Mouse (Mus musculus): ENCODE results near the gene P2rx6.
"Not testable (repeated sequence)": the region's sequence is repeated elsewhere in the genome, so short reads cannot be mapped to it uniquely, and the experiment has no call there.

The P2rx6 gene

GRCm38 (mm10) chr16:17561751-17562208, at the start of gene P2rx6:
Gene P2rx6, plus strand, starts transcription at chr16:17561885.
- DNase-seq (ENCODE audit: low read depth, low spot score): peak; percentile 67

- DNase-seq (ENCODE audit: low read depth, low spot score): no peak
Observed at GRCm38 (mm10) chr16:17518910-17519309, 42.8 kb upstream of the P2rx6 start.

GRCm38 (mm10) chr16:17524156-17524555, 37.5 kb upstream of the P2rx6 start:
- DNase-seq (ENCODE audit: low read depth, low spot score): no peak

- DNase-seq (ENCODE audit: low read depth, low spot score): no peak
Observed at GRCm38 (mm10) chr16:17525524-17525923, 36.2 kb upstream of the P2rx6 start.

GRCm38 (mm10) chr16:17526223-17526622, 35.5 kb upstream of the P2rx6 start:
- DNase-seq (ENCODE audit: low read depth, low spot score): no peak

GRCm38 (mm10) chr16:17527606-17528005, 34.1 kb upstream of the P2rx6 start:
- DNase-seq (ENCODE audit: low read depth, low spot score): no peak

GRCm38 (mm10) chr16:17528276-17528675, 33.4 kb upstream of the P2rx6 start:
- DNase-seq (ENCODE audit: low read depth, low spot score): peak; percentile 43

GRCm38 (mm10) chr16:17529981-17530586, 31.6 kb upstream of the P2rx6 start:
- no peak for DNase-seq (ENCODE audit: low read depth, low spot score)

- DNase-seq (ENCODE audit: low read depth, low spot score): peak; percentile 99
Observed at GRCm38 (mm10) chr16:17530640-17531288, 30.9 kb upstream of the P2rx6 start, which contains the start of gene Thap7. Gene Thap7, minus strand, starts transcription at chr16:17531136.

- DNase-seq (ENCODE audit: low read depth, low spot score): no peak
Observed at GRCm38 (mm10) chr16:17532271-17532670, 29.4 kb upstream of the P2rx6 start.

- no peak for DNase-seq (ENCODE audit: low read depth, low spot score)
Observed at GRCm38 (mm10) chr16:17532676-17533329, 28.9 kb upstream of the P2rx6 start.

GRCm38 (mm10) chr16:17536584-17536983, 25.1 kb upstream of the P2rx6 start:
- DNase-seq (ENCODE audit: low read depth, low spot score): no peak

GRCm38 (mm10) chr16:17542632-17543031, 19.1 kb upstream of the P2rx6 start:
- DNase-seq (ENCODE audit: low read depth, low spot score): peak; percentile 87

- DNase-seq (ENCODE audit: low read depth, low spot score): no peak
Observed at GRCm38 (mm10) chr16:17552837-17553236, 8.8 kb upstream of the P2rx6 start.

GRCm38 (mm10) chr16:17553910-17554685, 7.6 kb upstream of the P2rx6 start:
- peak; percentile 89 for DNase-seq (ENCODE audit: low read depth, low spot score)

- not testable (repeated sequence) for DNase-seq (ENCODE audit: low read depth, low spot score)
Observed at GRCm38 (mm10) chr16:17554702-17555101, 7.0 kb upstream of the P2rx6 start.

GRCm38 (mm10) chr16:17556180-17556579, 5.5 kb upstream of the P2rx6 start:
- DNase-seq (ENCODE audit: low read depth, low spot score): no peak

- DNase-seq (ENCODE audit: low read depth, low spot score): peak; percentile 82
Observed at GRCm38 (mm10) chr16:17556907-17557306, 4.8 kb upstream of the P2rx6 start.

GRCm38 (mm10) chr16:17557947-17558480, 3.7 kb upstream of the P2rx6 start:
- peak; percentile 78 for DNase-seq (ENCODE audit: low read depth, low spot score)

GRCm38 (mm10) chr16:17558811-17559210, 2.9 kb upstream of the P2rx6 start:
- no peak for DNase-seq (ENCODE audit: low read depth, low spot score)

GRCm38 (mm10) chr16:17559396-17560027, 2.2 kb upstream of the P2rx6 start:
- DNase-seq (ENCODE audit: low read depth, low spot score): peak; percentile 71

All from brain, adult 2 months (tissue).